Mouse (Mus musculus) kidney, postnatal 14 days (tissue): ENCODE measurements at regions not wholly inside any gene's neighbourhood (a gene's known extent, or its start where the extent isn't known, plus 50 kb on each side); places are given as distances from the start of the nearest gene placed in this dataset.

Experiments used
- DNase-seq: peaks from one replicate; pipeline ENCODE4 v3.0.0; 2022; ENCODE audit warnings: mixed read lengths

- peak; percentile 66 for DNase-seq
Observed at GRCm38 (mm10) chr17:83138493-83139417, 76.3 kb upstream of the Pkdcc start.

DNA sequence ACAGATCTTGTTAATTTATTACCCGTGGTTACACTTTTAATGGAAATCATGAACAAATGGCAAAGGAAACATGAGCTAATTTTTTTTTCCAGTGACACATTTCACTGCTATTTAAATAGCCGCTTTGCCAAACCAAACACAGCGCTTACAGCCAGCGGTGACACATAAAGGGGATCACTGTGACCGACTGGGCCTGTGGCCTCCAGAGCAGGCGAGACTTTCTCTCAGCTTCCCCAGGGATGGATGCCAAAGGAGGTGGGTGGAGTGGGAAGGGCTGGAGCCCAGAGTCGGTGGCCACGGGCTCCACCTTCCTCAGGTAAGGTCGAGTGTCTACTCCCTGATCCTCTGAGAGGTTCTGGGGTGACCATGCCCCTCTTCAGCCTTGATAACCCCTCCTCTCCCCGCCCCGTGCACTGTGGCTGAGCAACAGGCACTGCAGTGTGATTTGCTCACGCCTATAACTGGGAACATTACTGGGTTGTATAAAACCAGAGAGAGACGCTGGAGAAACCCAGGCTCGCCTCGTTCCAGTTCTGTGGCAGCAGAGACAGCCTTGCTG is 66.6 kb upstream of the Pkdcc start:
- peak; percentile 74 for DNase-seq

GRCm38 (mm10) chr17:83149336-83149735 is 65.8 kb upstream of the Pkdcc start:
- DNase-seq, result no peak

- DNase-seq, result no peak
Observed at GRCm38 (mm10) chr17:83155106-83155505, 60.0 kb upstream of the Pkdcc start.

- no peak for DNase-seq
Observed at GRCm38 (mm10) chr17:83156682-83157081, 58.4 kb upstream of the Pkdcc start.

DNA sequence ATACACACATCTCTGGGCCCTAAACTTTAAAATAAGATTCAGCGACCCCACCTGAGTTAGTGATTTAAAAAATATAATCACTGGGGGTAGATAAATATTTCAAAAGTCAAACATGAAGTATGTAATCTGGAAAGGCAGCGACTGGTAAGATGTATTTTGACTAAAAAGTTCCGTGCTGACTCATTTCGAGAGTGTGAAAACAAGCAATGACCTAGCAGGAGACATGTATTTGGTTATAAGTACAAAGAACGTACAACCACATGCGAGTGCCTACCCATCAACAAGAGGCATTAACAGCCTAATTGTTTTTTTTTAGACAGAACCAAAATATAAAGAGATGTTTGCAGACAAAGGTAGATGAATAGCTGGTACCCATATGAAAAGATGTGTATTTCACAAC is 57.0 kb upstream of the Pkdcc start:
- no peak for DNase-seq

DNA sequence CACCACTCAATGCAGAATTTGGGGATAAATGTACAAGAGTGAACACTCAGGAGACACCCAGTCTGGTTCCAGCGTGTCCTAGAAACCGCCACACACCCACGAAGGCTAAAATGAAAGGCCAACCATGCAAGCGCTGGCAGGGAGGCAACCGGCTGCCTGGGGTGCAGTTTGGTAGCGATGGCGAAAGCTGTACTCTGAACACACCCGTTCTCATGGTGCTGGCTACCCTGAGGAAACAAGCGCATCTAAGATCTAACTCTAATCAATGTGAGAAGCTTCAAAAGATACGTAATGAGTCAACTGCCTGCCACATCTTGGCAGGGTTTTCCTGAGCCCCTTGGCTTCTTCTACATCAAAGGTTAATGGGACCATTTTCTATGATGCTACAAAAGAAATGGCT is 56.4 kb upstream of the Pkdcc start:
- no peak for DNase-seq

DNA sequence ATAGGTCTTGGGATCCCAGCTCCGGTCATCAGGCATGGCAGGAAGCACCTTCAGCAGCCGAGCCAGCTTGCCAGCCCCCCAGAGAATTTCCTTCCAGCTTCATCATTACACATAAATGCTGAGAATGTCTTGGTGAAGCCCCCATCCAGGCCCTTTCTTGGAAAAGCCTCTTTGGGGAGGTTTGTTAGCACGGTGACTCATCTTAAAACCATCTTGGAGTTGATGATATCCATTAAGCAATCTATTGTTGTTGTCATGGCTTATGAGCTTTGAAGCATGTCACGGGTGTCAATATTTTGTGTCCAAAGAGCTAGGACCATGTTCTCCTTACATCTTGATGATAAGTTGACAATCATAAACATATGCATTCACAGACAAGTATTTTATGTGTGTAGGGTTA is 55.5 kb upstream of the Pkdcc start:
- no peak for DNase-seq

GRCm38 (mm10) chr17:83160296-83160695 is 54.8 kb upstream of the Pkdcc start:
- DNase-seq, result no peak

- no peak for DNase-seq
Observed at GRCm38 (mm10) chr17:83161731-83162130, 53.4 kb upstream of the Pkdcc start.

DNA sequence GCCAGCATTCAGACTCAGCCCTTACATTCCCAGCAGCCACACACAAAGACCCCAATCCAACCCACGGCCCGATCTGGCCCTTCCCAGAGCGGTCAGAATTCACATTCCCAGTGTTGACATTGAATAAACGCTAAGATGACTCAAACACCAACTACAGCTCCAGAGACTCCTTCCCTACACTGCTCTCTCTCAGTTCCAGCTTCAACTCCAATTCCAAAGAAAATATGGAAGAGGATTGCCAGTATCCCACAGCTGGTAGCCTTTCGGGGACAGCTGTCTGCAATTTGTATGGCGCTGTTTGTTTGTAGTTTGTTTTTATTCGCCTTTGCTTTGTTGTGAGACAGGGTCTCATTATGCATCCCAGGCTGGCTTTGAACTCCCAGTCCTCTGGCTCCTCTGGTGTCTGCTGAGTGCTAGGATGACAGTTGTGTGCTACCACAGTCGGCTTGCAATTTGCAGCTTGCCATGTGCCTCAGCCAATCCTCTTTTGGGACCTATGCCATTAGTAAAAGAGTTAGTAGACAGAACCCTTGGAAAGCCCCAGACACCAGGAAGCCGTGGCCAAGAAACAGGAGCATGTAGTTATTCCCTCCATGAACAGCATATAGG is 51.0 kb upstream of the Pkdcc start:
- no peak for DNase-seq

- no peak for DNase-seq
Observed at GRCm38 (mm10) chr17:83164728-83165127, 50.4 kb upstream of the Pkdcc start.

DNA sequence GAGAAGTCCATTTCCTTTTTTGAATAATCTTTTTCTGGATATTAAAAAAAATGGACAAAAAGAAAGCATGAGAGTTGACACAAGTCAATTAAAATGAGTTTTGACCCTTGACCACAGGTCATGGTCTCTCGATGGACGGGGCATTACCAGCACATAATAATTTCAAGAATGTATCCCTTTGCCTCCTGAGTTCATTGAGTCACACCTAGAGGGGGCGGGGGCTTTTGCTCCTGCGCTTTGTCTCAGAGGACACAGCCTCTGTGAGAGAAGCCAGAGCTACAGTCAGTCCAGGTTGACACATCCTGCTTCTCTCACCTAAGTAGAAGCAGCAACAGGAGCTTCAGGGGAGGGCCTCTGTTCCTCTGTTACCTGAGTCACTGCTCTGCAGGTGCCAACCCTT is 50.0 kb upstream of the Pkdcc start:
- peak; percentile 26 for DNase-seq
